Mouse (Mus musculus) limb, embryonic 12.5 days (tissue): ENCODE data around the gene E2f3. TPM values are rescaled to one million over a fixed set of nuclear protein-coding genes. Genes with fewer than 3 reads are reported as not detected.

Source experiments
- ATAC-seq: fragments of 200-750 bp; cut with Nextera tagmentation; 2 replicates; pipeline ENCODE4 v1.8.0; 2017; ENCODE audit warnings: low read depth, moderate TSS enrichment; ENCODE audit not compliant: insufficient number of reproducible peaks, insufficient read depth, low FRiP score, low TSS enrichment
- H3K27ac ChIP-seq: fragments of 300-500 bp; sonication (generic); 2 replicates; pipeline ENCODE4 v1.5.1; 2016; ENCODE audit warnings: mild to moderate bottlenecking, moderate library complexity
- H3K27me3 ChIP-seq: fragments of 300-500 bp; sonication (generic); 2 replicates; pipeline ENCODE4 v1.6.1; 2016; ENCODE audit warnings: mild to moderate bottlenecking, moderate library complexity
- H3K36me3 ChIP-seq: fragments of 300-500 bp; sonication (generic); 2 replicates; pipeline ENCODE4 v1.6.1; 2016; ENCODE audit warnings: mild to moderate bottlenecking, moderate library complexity
- H3K4me1 ChIP-seq: fragments of 300-500 bp; sonication (generic); replicated peaks from 2 replicates; pipeline ENCODE4 v1.6.1; 2016
- H3K4me2 ChIP-seq: fragments of 300-500 bp; sonication (generic); 2 replicates; pipeline ENCODE4 v1.6.1; 2016; ENCODE audit warnings: mild to moderate bottlenecking, moderate library complexity
- H3K4me3 ChIP-seq: fragments of 300-500 bp; sonication (generic); replicated peaks from 2 replicates; pipeline ENCODE4 v1.5.1; 2016; ENCODE audit warnings: mild to moderate bottlenecking
- H3K9ac ChIP-seq: fragments of 300-500 bp; sonication (generic); replicated peaks from 2 replicates; pipeline ENCODE4 v1.6.1; 2016; ENCODE audit warnings: mild to moderate bottlenecking, moderate library complexity
- H3K9me3 ChIP-seq: fragments of 300-500 bp; sonication (generic); 2 replicates; pipeline ENCODE4 v1.6.1; 2016; ENCODE audit warnings: mild to moderate bottlenecking, moderate library complexity
- WGBS: fragments of 180-500 bp; shearing (Covaris S2); methylation state at CpG from one replicate; pipeline ENCODE4 v1.1.7; 2016; 5-methylcytosine and 5-hydroxymethylcytosine counted together
- polyA plus RNA-seq: library from polyadenylated mRNA; unstranded; fragments of >200 nt; fragmentation: Nextera tagmentation; extraction: Ambion mirVana; gene quantifications from 2 replicates; pipeline ENCODE4 v1.2.1, GENCODE M21; 2016

Gene E2f3
- polyA plus RNA-seq, 1 experiment from 2014 or later: 22.5 TPM

GRCm38 (mm10) chr13:29955296-29955695 is 30.6 kb downstream of the E2f3 start:
- Histone ChIP-seq H3K9me3 (no peaks in the 10 kb centered on the region), H3K27ac (no peak overlapping the region), H3K4me3 (no peak overlapping the region), H3K27me3 (no peaks in the 10 kb centered on the region), H3K4me2 (no peak overlapping the region), H3K9ac (no peak overlapping the region), H3K36me3 (peaks cover 38% of the 10 kb centered on the region), H3K4me1 (peaks cover 12% of the 10 kb centered on the region)
- 65% methylated on average over 11 of the region's 11 CpGs for WGBS
- ATAC-seq: no peak

GRCm38 (mm10) chr13:29954741-29955140 is 31.1 kb downstream of the E2f3 start:
- Histone ChIP-seq H3K9me3 (no peaks in the 10 kb centered on the region), H3K9ac (no peak overlapping the region), H3K27me3 (no peaks in the 10 kb centered on the region), H3K27ac (no peak overlapping the region), H3K4me2 (no peak overlapping the region), H3K4me3 (no peak overlapping the region), H3K4me1 (peaks cover 12% of the 10 kb centered on the region), H3K36me3 (peaks cover 38% of the 10 kb centered on the region)
- ATAC-seq: no peak
- 91% methylated on average over 10 of the region's 10 CpGs for whole genome bisulfite sequencing

GRCm38 (mm10) chr13:29953417-29954045 is 32.3 kb downstream of the E2f3 start:
- Histone ChIP-seq H3K27ac (no peak overlapping the region), H3K9me3 (no peaks in the 10 kb centered on the region), H3K36me3 (peaks cover 34% of the 10 kb centered on the region), H3K27me3 (no peaks in the 10 kb centered on the region), H3K4me3 (no peak overlapping the region), H3K9ac (no peak overlapping the region), H3K4me2 (no peak overlapping the region), H3K4me1 (peaks cover 11% of the 10 kb centered on the region)
- WGBS: 85% methylated on average over 4 of the region's 4 CpGs
- no peak for ATAC-seq

- WGBS: 80% methylated on average over 8 of the region's 8 CpGs
- peaks cover 39% of the 10 kb centered on the region for H3K36me3 ChIP-seq
These were observed 39.8 kb downstream of the E2f3 start for GRCm38 (mm10) chr13:29946045-29946444.

GRCm38 (mm10) chr13:29944915-29945570 is 40.8 kb downstream of the E2f3 start:
- Histone ChIP-seq H3K4me1 (peaks cover 11% of the 10 kb centered on the region; the same call in 1 of the 2 replicates), H3K9ac (no peak overlapping the region), H3K36me3 (peaks cover 39% of the 10 kb centered on the region), H3K27me3 (no peaks in the 10 kb centered on the region), H3K4me2 (no peak overlapping the region), H3K4me3 (no peak overlapping the region), H3K27ac (no peak overlapping the region), H3K9me3 (no peaks in the 10 kb centered on the region)
- no peak for ATAC-seq
- 65% methylated on average over 9 of the region's 9 CpGs for WGBS

More at GRCm38 (mm10) chr13:29946045-29946444, 39.8 kb downstream of the E2f3 start:
- no peak for ATAC-seq
- H3K27me3 ChIP-seq: no peaks in the 10 kb centered on the region
- H3K9ac ChIP-seq: no peak overlapping the region
- H3K4me2 ChIP-seq: no peak overlapping the region
- H3K9me3 ChIP-seq: no peaks in the 10 kb centered on the region
- no peak overlapping the region for H3K27ac ChIP-seq
- H3K4me1 ChIP-seq: 0 out of 2 replicates have a peak, but pooled peaks cover 9% of the 10 kb centered on the region
- no peak overlapping the region for H3K4me3 ChIP-seq

DNA sequence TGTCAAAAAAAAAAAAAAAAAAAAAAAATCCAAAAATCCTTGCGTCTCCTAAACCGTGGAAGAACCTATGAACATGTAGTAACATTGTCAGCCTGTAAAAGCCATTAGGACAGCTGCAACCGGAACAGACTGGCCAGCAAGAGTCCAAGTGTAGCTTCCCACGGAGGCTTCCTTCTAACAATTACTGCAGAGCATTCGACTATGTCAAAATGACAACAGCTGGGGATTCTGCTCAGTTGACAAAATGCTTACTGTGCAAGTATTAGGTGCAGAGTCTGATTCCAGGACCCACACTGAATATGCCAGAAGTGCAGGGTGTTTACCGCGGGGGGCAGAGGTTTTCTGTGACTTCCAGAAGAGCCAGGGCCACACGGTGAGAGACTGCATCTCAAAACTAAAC is 41.4 kb downstream of the E2f3 start:
- ATAC-seq: no peak
- Histone ChIP-seq H3K9ac (no peak overlapping the region), H3K27me3 (no peaks in the 10 kb centered on the region), H3K4me1 (peaks cover 12% of the 10 kb centered on the region; the same call in 1 of the 2 replicates), H3K9me3 (no peaks in the 10 kb centered on the region), H3K4me2 (no peak overlapping the region), H3K4me3 (no peak overlapping the region), H3K27ac (no peak overlapping the region), H3K36me3 (peaks cover 35% of the 10 kb centered on the region)
- WGBS: 81% methylated on average over 8 of the region's 8 CpGs

DNA sequence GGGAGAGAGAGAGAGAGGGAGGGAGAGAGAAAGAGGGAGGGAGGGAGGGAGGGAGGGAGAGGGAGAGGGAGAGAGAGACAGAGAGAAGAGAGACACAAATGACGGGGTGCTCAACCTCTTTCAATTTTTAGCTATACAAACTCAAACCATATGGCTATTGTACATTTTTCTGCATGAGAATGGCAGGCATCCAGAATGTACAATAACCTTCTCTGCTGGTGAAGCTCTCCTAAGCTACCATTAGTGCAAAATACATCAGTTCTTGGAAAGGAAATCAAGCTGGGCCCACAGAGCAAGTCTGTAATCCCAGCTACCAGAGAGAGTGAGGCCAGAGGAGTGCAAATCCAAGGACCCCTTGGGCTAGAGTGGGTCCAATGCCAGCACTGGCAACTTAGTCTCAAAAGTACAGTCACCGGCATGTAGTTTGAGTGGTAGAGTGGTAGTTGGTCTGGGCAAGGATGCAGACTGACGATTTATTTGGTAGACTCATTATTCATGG is 42.3 kb downstream of the E2f3 start:
- Histone ChIP-seq H3K9ac (no peak overlapping the region), H3K4me3 (no peak overlapping the region), H3K27me3 (no peaks in the 10 kb centered on the region), H3K4me2 (no peak overlapping the region), H3K9me3 (no peaks in the 10 kb centered on the region), H3K36me3 (peaks cover 35% of the 10 kb centered on the region), H3K27ac (no peak overlapping the region), H3K4me1 (peaks cover 17% of the 10 kb centered on the region; the same call in 1 of the 2 replicates)
- no peak for ATAC-seq
- WGBS: 76% methylated on average over 3 of the region's 3 CpGs

DNA sequence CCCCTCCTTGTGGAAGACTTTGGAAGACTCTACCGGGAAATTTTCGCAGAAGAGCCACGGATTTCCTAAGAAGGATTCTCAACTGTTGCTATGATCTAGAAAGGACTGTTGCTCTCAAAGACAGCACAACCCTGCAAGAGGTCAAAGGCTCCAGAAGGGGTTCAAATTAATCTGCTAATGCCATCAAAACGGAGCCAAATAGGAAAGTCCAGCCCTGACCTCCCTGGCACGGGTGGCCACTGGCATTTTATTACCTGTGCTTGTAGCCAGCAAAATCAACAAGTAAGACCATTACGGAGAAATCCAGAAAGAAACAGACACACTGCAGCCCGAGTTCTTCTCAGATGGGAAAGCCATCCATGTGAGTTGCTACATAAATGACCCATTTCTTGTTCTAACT is 45.8 kb downstream of the E2f3 start:
- Histone ChIP-seq H3K27me3 (no peaks in the 10 kb centered on the region), H3K9me3 (0 out of 2 replicates have a peak, but pooled peaks cover 5% of the 10 kb centered on the region), H3K4me3 (no peak overlapping the region), H3K4me1 (peaks cover 13% of the 10 kb centered on the region; the same call in 1 of the 2 replicates), H3K27ac (no peak overlapping the region), H3K9ac (no peak overlapping the region), H3K36me3 (peaks cover 56% of the 10 kb centered on the region), H3K4me2 (no peak overlapping the region)
- no peak for ATAC-seq
- WGBS: 82% methylated on average over 7 of the region's 7 CpGs

- Histone ChIP-seq H3K9me3 (0 out of 2 replicates have a peak, but pooled peaks cover 5% of the 10 kb centered on the region), H3K4me3 (no peak overlapping the region), H3K9ac (no peak overlapping the region), H3K4me1 (peaks cover 13% of the 10 kb centered on the region; the same call in 1 of the 2 replicates), H3K27ac (no peak overlapping the region), H3K27me3 (no peaks in the 10 kb centered on the region), H3K36me3 (peaks cover 54% of the 10 kb centered on the region), H3K4me2 (no peak overlapping the region)
- no peak for ATAC-seq
- WGBS: 79% methylated on average over 4 of the region's 4 CpGs
These were observed 46.5 kb downstream of the E2f3 start for GRCm38 (mm10) chr13:29939399-29939798.

DNA sequence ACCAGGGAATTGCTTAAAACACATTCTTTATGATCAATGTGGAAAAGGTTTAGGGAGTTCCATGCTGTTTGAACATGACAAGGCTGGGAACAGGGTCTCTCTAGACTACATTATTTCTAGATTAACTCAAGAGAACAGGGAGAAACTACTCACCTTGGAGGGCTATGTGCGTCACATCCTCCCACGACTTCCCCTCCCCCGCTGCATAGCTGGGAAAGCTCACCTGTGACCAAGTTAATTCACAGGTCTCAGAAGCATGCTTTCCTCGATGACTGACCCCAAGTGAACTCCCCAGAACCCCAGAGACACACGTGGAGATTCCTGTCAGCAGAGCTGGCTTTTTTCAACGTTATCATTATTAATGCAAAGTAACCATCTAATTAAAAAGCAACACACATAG is 47.1 kb downstream of the E2f3 start:
- Histone ChIP-seq H3K27ac (no peak overlapping the region), H3K4me1 (peaks cover 11% of the 10 kb centered on the region; the same call in 1 of the 2 replicates), H3K4me2 (no peak overlapping the region), H3K9ac (no peak overlapping the region), H3K4me3 (no peak overlapping the region), H3K27me3 (no peaks in the 10 kb centered on the region), H3K36me3 (peaks cover 51% of the 10 kb centered on the region), H3K9me3 (0 out of 2 replicates have a peak, but pooled peaks cover 5% of the 10 kb centered on the region)
- no peak for ATAC-seq
- WGBS: 75% methylated on average over 6 of the region's 6 CpGs

- Histone ChIP-seq H3K27ac (no peak overlapping the region), H3K27me3 (no peaks in the 10 kb centered on the region), H3K36me3 (peaks cover 9% of the 10 kb centered on the region), H3K9ac (no peak overlapping the region), H3K4me3 (no peak overlapping the region), H3K4me1 (no peaks in the 10 kb centered on the region; the same call in 1 of the 2 replicates), H3K4me2 (no peak overlapping the region), H3K9me3 (no peaks in the 10 kb centered on the region)
- ATAC-seq: no peak
- 79% methylated on average over 3 of the region's 3 CpGs for WGBS
These were observed 59.7 kb downstream of the E2f3 start for GRCm38 (mm10) chr13:29926168-29926567.
